Mouse (Mus musculus): ENCODE data around the gene Smyd2. TPM values are rescaled to one million over a fixed set of nuclear protein-coding genes. Genes with fewer than 3 reads are reported as not detected.

Smyd2 gene
- polyA plus RNA-seq, 1 experiment: 46.3 TPM

DNA sequence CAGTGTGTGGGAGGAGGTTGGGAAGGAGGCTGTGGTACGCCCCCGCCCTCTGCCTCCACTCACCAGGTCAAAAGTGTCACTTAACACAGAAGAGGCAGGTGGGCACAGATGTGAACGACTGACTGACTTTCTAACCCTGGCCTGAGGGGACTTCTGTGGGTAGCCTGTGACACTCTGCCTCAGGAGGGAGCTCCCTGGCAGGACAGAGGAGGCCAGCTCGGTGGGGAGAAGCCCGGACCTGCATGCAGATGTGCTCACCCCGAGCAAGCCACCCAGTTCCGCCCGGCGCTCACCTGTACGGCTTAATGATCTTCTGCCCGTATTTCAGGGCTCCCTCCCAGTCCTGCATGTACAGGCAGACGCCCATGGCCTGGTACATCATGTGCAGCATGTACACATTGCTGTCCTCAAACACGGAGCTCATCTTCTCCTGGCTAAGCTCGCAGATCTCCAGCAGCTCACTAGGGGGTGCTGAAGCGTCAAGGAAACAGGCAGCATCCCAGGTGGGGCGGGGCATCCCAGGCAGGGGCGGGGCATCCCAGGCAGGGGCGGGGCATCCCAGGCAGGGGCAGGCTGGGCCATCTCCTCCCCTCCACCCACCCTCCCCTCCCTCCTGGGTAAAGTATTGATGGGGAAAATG lies 38.5 kb downstream of the Smyd2 start:
- H3K27me3 ChIP-seq (replicated peaks; ENCODE audit: control insufficient read depth, insufficient read depth, low read length): no peaks in the 10 kb centered on the region
- no peak overlapping the region for H3K4me3 ChIP-seq (ENCODE audit: insufficient read depth, low read depth, low read length)
- H3K36me3 ChIP-seq (ENCODE audit: control insufficient read depth, insufficient read depth, low read length): no peaks in the 10 kb centered on the region
- TF ChIP-seq CTCF (conservative IDR thresholded peaks at IDR 0.05; ENCODE audit: insufficient read depth, insufficient read length, low read depth, low read length) (peak; percentile 52), POLR2A (IDR thresholded peaks at IDR 0.05; ENCODE audit: low read depth, low read length) (no peak)
- peak; percentile 70 for DNase-seq
- WGBS: 45% methylated on average over 18 of the region's 18 CpGs
- peaks cover 9% of the 10 kb centered on the region for H3K4me1 ChIP-seq (ENCODE audit: control insufficient read depth, insufficient read depth, low read length)
- H3K27ac ChIP-seq (ENCODE audit: insufficient read depth, low read depth, low read length): no peak overlapping the region

DNA sequence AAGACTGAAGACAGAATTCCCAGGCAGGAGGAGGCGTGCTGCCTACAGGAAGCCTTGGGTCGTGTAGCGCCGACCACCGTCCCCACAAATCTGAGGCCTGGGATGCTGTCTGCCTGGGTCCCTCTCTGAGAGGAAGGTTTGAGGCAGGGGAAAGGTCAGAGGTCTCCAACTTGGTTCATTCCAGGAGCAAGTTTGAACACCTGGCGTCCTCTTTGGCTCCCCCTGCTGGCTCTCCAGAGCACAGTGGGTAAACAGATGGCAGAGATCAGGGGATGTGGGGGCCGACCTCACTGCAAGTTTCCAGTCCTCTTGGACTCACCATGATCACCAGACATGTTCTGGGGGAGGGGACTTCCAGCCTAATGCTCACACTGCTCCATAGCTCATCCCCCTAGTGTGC lies 39.3 kb downstream of the Smyd2 start:
- Histone ChIP-seq H3K27ac (ENCODE audit: insufficient read depth, low read depth, low read length) (no peak overlapping the region), H3K4me3 (ENCODE audit: insufficient read depth, low read depth, low read length) (no peak overlapping the region), H3K4me1 (ENCODE audit: control insufficient read depth, insufficient read depth, low read length) (peaks cover 9% of the 10 kb centered on the region), H3K27me3 (replicated peaks; ENCODE audit: control insufficient read depth, insufficient read depth, low read length) (no peaks in the 10 kb centered on the region), H3K36me3 (ENCODE audit: control insufficient read depth, insufficient read depth, low read length) (no peaks in the 10 kb centered on the region)
- DNase-seq: peak; percentile 47
- no peak for TF ChIP-seq POLR2A (IDR thresholded peaks at IDR 0.05; ENCODE audit: low read depth, low read length)
- TF ChIP-seq CTCF (conservative IDR thresholded peaks at IDR 0.05; ENCODE audit: insufficient read depth, insufficient read length, low read depth, low read length): peak; percentile 67
- WGBS: 47% methylated on average over 7 of the region's 7 CpGs

GRCm38 (mm10) chr1:189880745-189881144 lies 41.4 kb downstream of the Smyd2 start:
- no peak for DNase-seq
- Histone ChIP-seq H3K4me3 (ENCODE audit: insufficient read depth, low read depth, low read length) (no peak overlapping the region), H3K27ac (ENCODE audit: insufficient read depth, low read depth, low read length) (peak overlapping the region; percentile 13; the same call in 1 of the 2 replicates), H3K4me1 (ENCODE audit: control insufficient read depth, insufficient read depth, low read length) (peaks cover 16% of the 10 kb centered on the region), H3K27me3 (replicated peaks; ENCODE audit: control insufficient read depth, insufficient read depth, low read length) (no peaks in the 10 kb centered on the region), H3K36me3 (ENCODE audit: control insufficient read depth, insufficient read depth, low read length) (no peaks in the 10 kb centered on the region)
- TF ChIP-seq CTCF (conservative IDR thresholded peaks at IDR 0.05; ENCODE audit: insufficient read depth, insufficient read length, low read depth, low read length) (no peak), POLR2A (IDR thresholded peaks at IDR 0.05; ENCODE audit: low read depth, low read length) (no peak)
- WGBS: 84% methylated on average over 14 of the region's 14 CpGs

- no peak for TF ChIP-seq CTCF (conservative IDR thresholded peaks at IDR 0.05; ENCODE audit: insufficient read depth, insufficient read length, low read depth, low read length)
- no peak for TF ChIP-seq POLR2A (IDR thresholded peaks at IDR 0.05; ENCODE audit: low read depth, low read length)
- DNase-seq: peak; percentile 91
Measured at GRCm38 (mm10) chr1:189879965-189880364, 42.2 kb downstream of the Smyd2 start.

DNA sequence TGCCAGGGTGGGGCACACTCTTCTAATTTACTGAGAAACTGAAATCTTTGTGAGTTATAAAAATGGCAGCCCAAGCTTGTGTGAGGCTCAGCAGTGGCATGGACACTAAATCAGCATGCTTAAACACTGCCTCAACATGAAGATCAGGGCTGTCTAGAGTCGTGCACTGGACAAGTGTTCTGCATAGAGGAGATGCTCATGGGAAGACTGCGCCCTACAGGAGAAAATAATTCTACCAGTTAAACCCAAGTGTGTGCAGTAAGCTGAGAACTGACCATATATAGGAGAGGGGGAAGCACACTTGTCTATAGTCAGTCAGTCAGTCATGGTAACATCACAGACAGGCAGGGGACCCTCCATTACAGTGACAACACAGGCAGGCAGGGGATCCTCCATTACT lies 43.0 kb downstream of the Smyd2 start:
- WGBS: 45% methylated on average over 2 of the region's 2 CpGs
- Histone ChIP-seq H3K27me3 (replicated peaks; ENCODE audit: control insufficient read depth, insufficient read depth, low read length) (no peaks in the 10 kb centered on the region), H3K27ac (ENCODE audit: insufficient read depth, low read depth, low read length) (no peak overlapping the region), H3K4me1 (ENCODE audit: control insufficient read depth, insufficient read depth, low read length) (peaks cover 27% of the 10 kb centered on the region), H3K4me3 (ENCODE audit: insufficient read depth, low read depth, low read length) (no peak overlapping the region), H3K36me3 (ENCODE audit: control insufficient read depth, insufficient read depth, low read length) (no peaks in the 10 kb centered on the region)
- TF ChIP-seq CTCF (conservative IDR thresholded peaks at IDR 0.05; ENCODE audit: insufficient read depth, insufficient read length, low read depth, low read length) (no peak), POLR2A (IDR thresholded peaks at IDR 0.05; ENCODE audit: low read depth, low read length) (no peak)
- DNase-seq: no peak

More at GRCm38 (mm10) chr1:189879965-189880364, 42.2 kb downstream of the Smyd2 start:
- Histone ChIP-seq H3K27ac (ENCODE audit: insufficient read depth, low read depth, low read length) (peak overlapping the region; percentile 37), H3K4me1 (ENCODE audit: control insufficient read depth, insufficient read depth, low read length) (peaks cover 22% of the 10 kb centered on the region), H3K36me3 (ENCODE audit: control insufficient read depth, insufficient read depth, low read length) (no peaks in the 10 kb centered on the region), H3K4me3 (ENCODE audit: insufficient read depth, low read depth, low read length) (no peak overlapping the region), H3K27me3 (replicated peaks; ENCODE audit: control insufficient read depth, insufficient read depth, low read length) (no peaks in the 10 kb centered on the region)
- WGBS: 30% methylated on average over 8 of the region's 8 CpGs

GRCm38 (mm10) chr1:189876162-189876561 lies 46.0 kb downstream of the Smyd2 start:
- DNase-seq: peak; percentile 38
- WGBS: 46% methylated on average over 8 of the region's 8 CpGs

GRCm38 (mm10) chr1:189875439-189875861 lies 46.7 kb downstream of the Smyd2 start:
- Histone ChIP-seq H3K27ac (ENCODE audit: insufficient read depth, low read depth, low read length) (peak overlapping the region; percentile 6; the same call in 1 of the 2 replicates), H3K4me3 (ENCODE audit: insufficient read depth, low read depth, low read length) (no peak overlapping the region), H3K4me1 (ENCODE audit: control insufficient read depth, insufficient read depth, low read length) (peaks cover 22% of the 10 kb centered on the region), H3K36me3 (ENCODE audit: control insufficient read depth, insufficient read depth, low read length) (no peaks in the 10 kb centered on the region), H3K27me3 (replicated peaks; ENCODE audit: control insufficient read depth, insufficient read depth, low read length) (no peaks in the 10 kb centered on the region)
- DNase-seq: peak; percentile 73
- WGBS: 24% methylated on average over 6 of the region's 6 CpGs
- TF ChIP-seq CTCF (conservative IDR thresholded peaks at IDR 0.05; ENCODE audit: insufficient read depth, insufficient read length, low read depth, low read length) (no peak), POLR2A (IDR thresholded peaks at IDR 0.05; ENCODE audit: low read depth, low read length) (no peak)

More at GRCm38 (mm10) chr1:189876162-189876561, 46.0 kb downstream of the Smyd2 start:
- Histone ChIP-seq H3K4me1 (ENCODE audit: control insufficient read depth, insufficient read depth, low read length) (peaks cover 27% of the 10 kb centered on the region), H3K4me3 (ENCODE audit: insufficient read depth, low read depth, low read length) (no peak overlapping the region), H3K27me3 (replicated peaks; ENCODE audit: control insufficient read depth, insufficient read depth, low read length) (no peaks in the 10 kb centered on the region), H3K27ac (ENCODE audit: insufficient read depth, low read depth, low read length) (peak overlapping the region; percentile 13; the same call in 1 of the 2 replicates), H3K36me3 (ENCODE audit: control insufficient read depth, insufficient read depth, low read length) (no peaks in the 10 kb centered on the region)
- TF ChIP-seq CTCF (conservative IDR thresholded peaks at IDR 0.05; ENCODE audit: insufficient read depth, insufficient read length, low read depth, low read length): no peak
